Mouse (Mus musculus): ENCODE data around the gene Mogat2.

DNA sequence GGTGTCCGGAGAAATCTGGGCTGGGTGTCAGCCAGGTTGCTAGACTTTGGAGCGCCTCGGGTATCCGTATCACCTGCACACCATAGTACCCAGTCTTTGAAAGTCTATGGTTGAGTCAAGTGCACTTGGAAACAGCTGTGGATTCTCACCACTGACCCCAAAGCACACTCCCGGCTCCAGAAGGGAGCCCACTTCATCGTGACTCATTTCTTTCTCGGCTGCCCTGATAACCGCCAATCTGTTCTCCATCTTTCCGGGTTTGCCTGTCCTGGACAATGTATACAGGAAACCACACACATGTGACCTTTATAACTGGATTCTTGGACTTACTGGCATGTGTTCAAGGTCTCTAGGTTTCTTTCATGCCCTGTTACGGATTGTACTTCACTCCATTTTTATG, 11.8 kb downstream of the Mogat2 start:
- TF ChIP-seq POLR2A (IDR thresholded peaks at IDR 0.05; ENCODE audit: low read depth, low read length) (no peak), CTCF (IDR thresholded peaks at IDR 0.05; ENCODE audit: extremely low read depth, insufficient read depth, insufficient read length, insufficient replicate concordance) (no peak)

Data from spleen, adult 2 months (tissue).